Mouse (Mus musculus) spleen, adult 10 weeks (tissue): ENCODE measurements around the gene Alpk1. TPM values are rescaled to one million over a fixed set of nuclear protein-coding genes. Genes with fewer than 3 reads are reported as not detected.

Source experiments
- polyA plus RNA-seq: library from polyadenylated mRNA; stranded (reverse); fragments of 350-450 nt; fragmentation: Illumina TruSeq; extraction: RNeasy Lipid Tissue Mini Kit (QIAGEN cat#74804); gene quantifications from one replicate; pipeline ENCODE4 v1.2.3, GENCODE M21; 2015; ENCODE audit warnings: low replicate concordance; ENCODE audit not compliant: insufficient read depth

Alpk1 gene
- 11.0 TPM for polyA plus RNA-seq

DNA sequence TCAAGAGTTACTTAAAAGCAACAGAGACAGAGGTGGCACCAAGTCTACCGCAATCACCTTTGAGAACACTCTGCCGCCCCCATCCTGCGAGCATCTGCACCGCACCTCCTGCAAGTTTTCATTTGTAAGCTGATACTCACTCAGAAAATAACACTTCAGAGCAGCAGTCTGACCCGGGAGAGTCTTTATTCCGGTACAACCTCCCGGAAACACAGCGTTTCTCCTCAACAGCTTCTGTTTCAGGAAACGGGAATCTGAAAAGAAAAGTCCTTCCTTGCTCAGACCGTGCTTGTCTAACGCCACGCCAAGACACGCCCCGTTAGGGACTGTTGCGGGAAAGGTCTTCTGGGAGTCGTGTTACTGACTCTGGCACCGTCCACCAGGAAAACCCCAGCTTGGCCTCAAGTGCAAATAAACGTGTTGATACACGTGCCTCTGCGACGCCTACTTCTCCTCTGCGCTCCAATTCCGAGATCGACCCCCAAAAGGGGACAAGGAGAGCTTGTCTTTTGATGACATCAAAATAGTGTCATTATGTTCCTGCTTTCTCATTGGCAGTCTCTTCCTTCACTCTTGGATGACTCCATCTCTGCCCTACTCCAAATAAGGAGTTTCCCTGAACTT, at the start of gene Alpk1:
Alpk1 (minus strand) TSS at position 507 of the 624 bp plus-strand sequence.

GRCm38 (mm10) chr3:127789500-127790191, 9.3 kb upstream of the Alpk1 start, which contains the start of gene Tifa:
Tifa (plus strand) TSS chr3:127789805.

GRCm38 (mm10) chr3:127633080-127634032, 147.0 kb downstream of the Alpk1 start, which contains the start of gene Neurog2:
Neurog2 (plus strand) TSS chr3:127633135.

Other genes with a start within 250 kb of the Alpk1 start
- gene Larp7, start 227.2 kb downstream of the Alpk1 start, polyA plus RNA-seq, result 59.5 TPM
- gene Zgrf1, start 227.0 kb downstream of the Alpk1 start, polyA plus RNA-seq, result 5.8 TPM
- gene Neurog2, start 147.4 kb downstream of the Alpk1 start, polyA plus RNA-seq, result not detected
- 55.8 TPM for gene Tifa, start 9.3 kb upstream of the Alpk1 start, polyA plus RNA-seq
- gene Ap1ar, start 57.0 kb upstream of the Alpk1 start, polyA plus RNA-seq, result 52.4 TPM
- gene Fam241a, start 115.8 kb upstream of the Alpk1 start, polyA plus RNA-seq, result 18.4 TPM